Mouse (Mus musculus) limb, embryonic 10.5 days (tissue): ENCODE measurements at regions not wholly inside any gene's neighbourhood (a gene's known extent, or its start where the extent isn't known, plus 50 kb on each side); places are given as distances from the start of the nearest gene placed in this dataset.

Source experiments
- DNase-seq: peaks from one replicate; pipeline ENCODE4 v3.0.0-alpha.2; 2017; ENCODE audit warnings: low spot score
- H3K27ac ChIP-seq: fragments of 300-500 bp; sonication (generic); 2 replicates; pipeline ENCODE4 v1.5.1; 2016; ENCODE audit warnings: mild to moderate bottlenecking
- H3K27me3 ChIP-seq: fragments of 300-500 bp; sonication (generic); 2 replicates; pipeline ENCODE4 v1.6.1; 2016; ENCODE audit warnings: low read depth, mild to moderate bottlenecking; ENCODE audit not compliant: poor library complexity, severe bottlenecking
- H3K36me3 ChIP-seq: fragments of 300-500 bp; sonication (generic); 2 replicates; pipeline ENCODE4 v1.6.1; 2016; ENCODE audit warnings: mild to moderate bottlenecking, moderate library complexity
- H3K4me1 ChIP-seq: fragments of 300-500 bp; sonication (generic); 2 replicates; pipeline ENCODE4 v1.6.1; 2016
- H3K4me3 ChIP-seq: fragments of 300-500 bp; sonication (generic); 2 replicates; pipeline ENCODE4 v1.5.1; 2016; ENCODE audit warnings: mild to moderate bottlenecking, moderate library complexity
- H3K9me3 ChIP-seq: fragments of 300-500 bp; sonication (generic); replicated peaks from 2 replicates; pipeline ENCODE4 v1.6.1; 2016; ENCODE audit warnings: mild to moderate bottlenecking
- WGBS: fragments of 180-500 bp; shearing (Covaris S2); methylation state at CpG from one replicate; pipeline ENCODE4 v1.1.7; 2016; 5-methylcytosine and 5-hydroxymethylcytosine counted together

GRCm38 (mm10) chr2:115247673-115248072, 333.8 kb upstream of the BC052040 start:
- no peaks in the 10 kb centered on the region for H3K27me3 ChIP-seq
- H3K36me3 ChIP-seq, result no peaks in the 10 kb centered on the region
- H3K4me3 ChIP-seq, result no peak overlapping the region
- DNase-seq, result no peak
- WGBS, result 88% methylated on average over 4 of the region's 4 CpGs
- H3K9me3 ChIP-seq, result no peaks in the 10 kb centered on the region
- H3K4me1 ChIP-seq, result peaks cover 3% of the 10 kb centered on the region; the same call in 1 of the 2 replicates
- H3K27ac ChIP-seq, result no peak overlapping the region

- no peak for DNase-seq
- 73% methylated on average over 5 of the region's 5 CpGs for WGBS
- H3K4me3 ChIP-seq, result no peak overlapping the region
- peaks cover 3% of the 10 kb centered on the region; the same call in 1 of the 2 replicates for H3K4me1 ChIP-seq
- H3K9me3 ChIP-seq, result no peaks in the 10 kb centered on the region
- no peaks in the 10 kb centered on the region for H3K36me3 ChIP-seq
- H3K27ac ChIP-seq, result no peak overlapping the region
- no peaks in the 10 kb centered on the region for H3K27me3 ChIP-seq
Measured at GRCm38 (mm10) chr2:115250019-115250807, 331.3 kb upstream of the BC052040 start.

GRCm38 (mm10) chr2:115257391-115257790, 324.1 kb upstream of the BC052040 start:
- no peaks in the 10 kb centered on the region for H3K4me1 ChIP-seq
- no peak overlapping the region for H3K27ac ChIP-seq
- no peak overlapping the region for H3K4me3 ChIP-seq
- DNase-seq, result no peak
- no peaks in the 10 kb centered on the region for H3K27me3 ChIP-seq
- no peaks in the 10 kb centered on the region for H3K36me3 ChIP-seq
- H3K9me3 ChIP-seq, result no peaks in the 10 kb centered on the region
- WGBS, result 82% methylated on average over 2 of the region's 2 CpGs

DNA sequence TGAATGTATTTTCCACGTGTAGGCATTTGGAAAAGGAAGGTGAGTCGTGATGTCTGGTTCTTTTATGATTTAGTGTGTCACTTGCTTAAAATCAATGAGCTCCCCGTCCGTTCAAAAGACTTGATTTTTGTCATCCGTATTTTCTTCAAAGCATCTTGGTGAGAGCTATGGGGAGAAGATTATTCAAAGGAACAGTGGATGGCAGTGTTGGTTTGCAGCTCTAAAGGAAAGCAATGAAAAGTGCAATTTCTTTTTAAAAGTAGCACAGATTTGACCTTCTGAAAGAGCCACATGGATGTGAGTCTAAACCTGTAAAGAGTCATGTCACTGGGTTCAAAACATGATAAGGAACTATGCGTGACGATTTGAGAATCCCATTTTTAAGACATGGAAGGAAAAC, 313.3 kb upstream of the BC052040 start:
- WGBS, result 87% methylated on average over 7 of the region's 7 CpGs
- Histone ChIP-seq H3K9me3 (no peaks in the 10 kb centered on the region), H3K4me1 (no peaks in the 10 kb centered on the region), H3K4me3 (no peak overlapping the region), H3K27me3 (no peaks in the 10 kb centered on the region), H3K36me3 (no peaks in the 10 kb centered on the region), H3K27ac (no peak overlapping the region)
- DNase-seq, result no peak

- Histone ChIP-seq H3K27ac (no peak overlapping the region), H3K36me3 (no peaks in the 10 kb centered on the region), H3K4me3 (no peak overlapping the region), H3K9me3 (no peaks in the 10 kb centered on the region), H3K4me1 (peaks cover 8% of the 10 kb centered on the region; the same call in 1 of the 2 replicates), H3K27me3 (no peaks in the 10 kb centered on the region)
- WGBS, result 81% methylated on average over 4 of the region's 4 CpGs
- no peak for DNase-seq
Measured at GRCm38 (mm10) chr2:115277421-115277820, 304.1 kb upstream of the BC052040 start.

DNA sequence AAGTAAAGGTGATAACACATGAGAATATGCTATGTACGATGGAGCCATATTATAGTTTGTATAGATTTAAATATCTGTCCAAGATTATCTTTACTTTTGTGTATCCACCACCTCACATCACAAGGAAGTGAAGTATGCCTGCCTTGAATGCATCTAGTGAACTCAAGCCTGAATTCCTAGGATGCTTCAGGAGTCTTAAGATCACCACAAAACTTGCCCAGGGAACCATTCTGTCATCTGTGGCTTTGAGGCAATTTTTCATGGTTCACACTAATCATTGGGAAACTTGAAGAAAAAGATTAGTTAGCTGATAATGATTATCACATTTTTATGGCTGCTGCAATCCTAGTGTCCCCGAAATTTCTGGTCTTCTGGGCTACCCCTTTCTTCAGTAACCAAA, 288.5 kb upstream of the BC052040 start:
- no peaks in the 10 kb centered on the region for H3K9me3 ChIP-seq
- H3K4me1 ChIP-seq, result peaks cover 20% of the 10 kb centered on the region
- H3K4me3 ChIP-seq, result no peak overlapping the region
- 79% methylated on average over 2 of the region's 2 CpGs for WGBS
- no peak overlapping the region for H3K27ac ChIP-seq
- no peak for DNase-seq
- no peaks in the 10 kb centered on the region for H3K27me3 ChIP-seq
- no peaks in the 10 kb centered on the region for H3K36me3 ChIP-seq

- no peak overlapping the region for H3K4me3 ChIP-seq
- H3K9me3 ChIP-seq, result no peaks in the 10 kb centered on the region
- DNase-seq, result no peak
- H3K4me1 ChIP-seq, result peaks cover 28% of the 10 kb centered on the region
- no peaks in the 10 kb centered on the region for H3K36me3 ChIP-seq
- WGBS, result 25% methylated on average over 6 of the region's 6 CpGs
- no peaks in the 10 kb centered on the region for H3K27me3 ChIP-seq
- H3K27ac ChIP-seq, result no peak overlapping the region
Measured at GRCm38 (mm10) chr2:115297463-115297862, 284.1 kb upstream of the BC052040 start.

GRCm38 (mm10) chr2:115307248-115307647, 274.3 kb upstream of the BC052040 start:
- H3K27ac ChIP-seq, result no peak overlapping the region
- peaks cover 3% of the 10 kb centered on the region; the same call in 1 of the 2 replicates for H3K4me1 ChIP-seq
- H3K4me3 ChIP-seq, result no peak overlapping the region
- H3K27me3 ChIP-seq, result no peaks in the 10 kb centered on the region
- no peak for DNase-seq
- WGBS, result 64% methylated on average over 4 of the region's 4 CpGs
- H3K36me3 ChIP-seq, result no peaks in the 10 kb centered on the region
- H3K9me3 ChIP-seq, result no peaks in the 10 kb centered on the region

DNA sequence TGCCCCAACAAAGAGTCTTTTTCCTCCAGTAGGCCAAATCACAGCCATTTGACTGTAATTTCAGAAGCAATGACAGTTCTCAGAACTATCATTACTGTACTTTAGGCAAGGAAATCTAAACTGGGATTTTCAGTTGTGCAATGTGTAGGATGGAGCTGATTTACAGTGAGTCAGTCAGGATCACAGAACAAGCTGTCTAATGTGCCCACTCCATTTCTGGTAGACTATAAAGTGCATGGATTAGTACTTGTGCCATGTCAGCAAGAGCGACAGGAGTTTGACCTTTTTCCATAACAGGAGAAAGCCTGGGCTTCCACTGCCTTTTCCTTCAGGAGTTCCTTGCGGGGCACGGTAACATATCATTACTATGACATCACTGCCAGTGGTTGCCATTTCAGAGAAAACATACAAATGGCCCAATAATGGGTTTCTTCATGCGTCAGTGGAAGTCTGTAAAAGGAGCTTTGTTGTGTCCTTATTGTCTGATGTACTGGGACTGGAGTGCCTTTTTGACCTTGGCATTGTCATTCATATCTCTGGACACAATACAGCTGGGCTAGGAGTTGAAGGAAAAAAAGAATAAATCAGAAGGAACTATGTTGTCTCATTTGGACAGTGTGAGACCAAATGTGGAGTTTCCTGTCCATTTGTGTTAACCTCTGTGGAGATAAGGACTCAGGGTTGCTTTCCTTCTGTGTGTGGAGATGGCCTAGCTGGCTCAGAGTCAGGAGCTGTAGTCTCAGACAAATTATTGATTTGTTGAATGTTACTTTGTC, 271.5 kb upstream of the BC052040 start:
- 80% methylated on average over 4 of the region's 4 CpGs for WGBS
- Histone ChIP-seq H3K9me3 (no peaks in the 10 kb centered on the region), H3K27ac (no peak overlapping the region), H3K4me3 (no peak overlapping the region), H3K4me1 (peaks cover 3% of the 10 kb centered on the region; the same call in 1 of the 2 replicates), H3K36me3 (no peaks in the 10 kb centered on the region), H3K27me3 (no peaks in the 10 kb centered on the region)
- DNase-seq, result no peak

DNA sequence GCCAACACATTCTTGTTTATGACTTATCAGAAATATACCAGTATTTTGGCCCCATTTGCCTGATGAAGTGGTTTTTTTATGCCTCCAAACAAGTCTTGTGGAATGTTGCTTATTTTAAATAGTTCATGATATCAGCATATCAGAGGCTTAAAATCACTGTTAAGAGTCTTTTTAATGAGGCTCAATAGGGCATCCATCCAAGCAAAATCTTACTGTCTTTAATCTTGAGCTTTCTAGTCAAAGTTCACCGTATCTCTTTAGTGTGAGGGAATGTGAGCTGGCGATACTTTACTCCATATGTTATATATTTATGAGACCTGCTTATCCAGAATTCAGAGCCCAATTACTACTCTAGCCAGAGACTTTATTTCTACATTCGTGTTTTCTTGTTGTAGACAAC, 263.0 kb upstream of the BC052040 start:
- H3K9me3 ChIP-seq, result no peaks in the 10 kb centered on the region
- peaks cover 5% of the 10 kb centered on the region for H3K4me1 ChIP-seq
- H3K4me3 ChIP-seq, result no peak overlapping the region
- 82% methylated on average over 3 of the region's 3 CpGs for WGBS
- no peaks in the 10 kb centered on the region for H3K27me3 ChIP-seq
- no peak overlapping the region for H3K27ac ChIP-seq
- no peaks in the 10 kb centered on the region for H3K36me3 ChIP-seq
- no peak for DNase-seq

DNA sequence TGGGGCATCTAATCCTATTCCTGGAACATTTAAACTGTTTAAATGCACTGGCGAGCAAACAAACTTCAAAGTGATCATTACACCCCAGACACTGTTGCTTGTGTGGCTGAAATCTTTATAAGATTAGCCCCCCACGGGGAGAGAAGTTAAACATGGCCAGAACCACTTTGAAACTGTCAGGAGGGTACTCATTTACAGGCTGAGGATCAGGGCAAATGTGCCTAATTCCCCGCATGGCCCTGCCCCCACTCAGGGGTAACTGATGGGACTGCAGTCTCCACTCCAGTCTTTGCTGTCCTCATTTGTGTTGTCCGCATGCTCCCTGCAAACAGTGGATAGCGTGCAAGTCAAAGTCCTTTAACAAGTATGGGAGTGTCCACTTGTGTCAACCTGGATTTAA, 258.9 kb upstream of the BC052040 start:
- H3K27ac ChIP-seq, result no peak overlapping the region
- H3K4me1 ChIP-seq, result peaks cover 12% of the 10 kb centered on the region
- WGBS, result 24% methylated on average over 5 of the region's 5 CpGs
- H3K36me3 ChIP-seq, result no peaks in the 10 kb centered on the region
- no peak overlapping the region for H3K4me3 ChIP-seq
- no peak for DNase-seq
- H3K27me3 ChIP-seq, result peaks cover 16% of the 10 kb centered on the region; the same call in 1 of the 2 replicates
- no peaks in the 10 kb centered on the region for H3K9me3 ChIP-seq

DNA sequence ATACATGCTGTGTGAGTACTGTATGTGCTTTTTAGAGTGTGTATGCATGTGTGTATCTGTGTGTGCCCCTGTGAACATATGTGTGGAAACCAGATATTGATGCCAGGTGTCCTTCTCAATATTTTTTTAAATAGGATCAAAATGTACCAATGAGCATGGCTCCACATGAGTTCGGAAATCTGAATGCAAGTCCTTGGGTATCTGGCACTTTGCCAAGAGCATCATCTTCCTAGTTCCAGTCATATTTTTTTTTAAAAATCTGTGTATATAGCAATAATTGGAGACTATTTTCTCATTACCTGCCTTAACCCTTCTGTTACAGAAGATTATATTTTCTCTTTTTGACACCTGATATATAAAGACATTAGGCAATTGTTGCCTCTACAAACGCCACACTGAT, 255.0 kb upstream of the BC052040 start:
- no peak overlapping the region for H3K4me3 ChIP-seq
- WGBS, result 83% methylated on average over 2 of the region's 2 CpGs
- DNase-seq, result no peak
- H3K9me3 ChIP-seq, result no peaks in the 10 kb centered on the region
- H3K27ac ChIP-seq, result no peak overlapping the region
- H3K36me3 ChIP-seq, result no peaks in the 10 kb centered on the region
- peaks cover 12% of the 10 kb centered on the region for H3K4me1 ChIP-seq
- H3K27me3 ChIP-seq, result peaks cover 16% of the 10 kb centered on the region; the same call in 1 of the 2 replicates

- Histone ChIP-seq H3K4me1 (peaks cover 2% of the 10 kb centered on the region; the same call in 1 of the 2 replicates), H3K4me3 (no peak overlapping the region), H3K9me3 (no peaks in the 10 kb centered on the region), H3K27me3 (0 out of 2 replicates have a peak, but pooled peaks cover 3% of the 10 kb centered on the region), H3K36me3 (no peaks in the 10 kb centered on the region), H3K27ac (no peak overlapping the region)
- WGBS, result 62% methylated on average over 7 of the region's 7 CpGs
- DNase-seq, result no peak
Measured at GRCm38 (mm10) chr2:115338178-115338577, 243.3 kb upstream of the BC052040 start.
